Mouse (Mus musculus): ENCODE data around the gene Dcdc2a. TPM values are rescaled to one million over a fixed set of nuclear protein-coding genes. Genes with fewer than 3 reads are reported as not detected.

The Dcdc2a gene
- polyA plus RNA-seq, 1 experiment: 0.06 TPM

DNA sequence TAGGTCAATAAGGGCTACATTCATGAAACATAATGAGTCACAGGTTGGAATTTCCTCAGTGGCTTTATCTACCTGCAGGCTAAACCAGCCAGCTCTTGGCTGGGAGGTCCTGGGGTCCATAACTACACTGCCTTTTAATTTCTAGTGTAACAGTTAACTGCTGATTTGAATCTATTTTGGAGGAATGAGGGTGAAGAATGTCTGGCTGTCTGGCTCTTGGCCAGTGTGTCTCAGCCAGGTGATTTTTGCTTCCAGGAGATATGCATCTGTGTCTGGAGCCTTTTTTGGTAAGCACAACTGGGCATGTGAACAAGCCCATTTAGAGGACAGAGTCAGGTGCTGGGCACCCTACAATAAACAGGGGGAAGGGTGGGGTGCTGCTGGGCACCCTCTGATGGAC is 49.9 kb downstream of the Dcdc2a start:
- Histone ChIP-seq H3K27me3 (ENCODE audit: control insufficient read depth, insufficient read depth, low read length) (no peaks in the 10 kb centered on the region), H3K4me3 (ENCODE audit: extremely low read depth, insufficient read depth, insufficient read length) (no peak overlapping the region), H3K27ac (ENCODE audit: insufficient read depth, low read length) (no peak overlapping the region), H3K4me1 (ENCODE audit: control insufficient read depth, insufficient read depth, insufficient read length) (no peaks in the 10 kb centered on the region), H3K36me3 (ENCODE audit: control insufficient read depth, insufficient read depth, low read length) (no peaks in the 10 kb centered on the region)
- TF ChIP-seq CTCF (IDR thresholded peaks at IDR 0.05; ENCODE audit: extremely low read depth, insufficient read depth, insufficient read length, insufficient replicate concordance) (no peak), POLR2A (IDR thresholded peaks at IDR 0.05; ENCODE audit: low read depth, low read length) (no peak)
- no peak for DNase-seq (ENCODE audit: low read depth in 1 of 2, low spot score in 2 of 2)

DNA sequence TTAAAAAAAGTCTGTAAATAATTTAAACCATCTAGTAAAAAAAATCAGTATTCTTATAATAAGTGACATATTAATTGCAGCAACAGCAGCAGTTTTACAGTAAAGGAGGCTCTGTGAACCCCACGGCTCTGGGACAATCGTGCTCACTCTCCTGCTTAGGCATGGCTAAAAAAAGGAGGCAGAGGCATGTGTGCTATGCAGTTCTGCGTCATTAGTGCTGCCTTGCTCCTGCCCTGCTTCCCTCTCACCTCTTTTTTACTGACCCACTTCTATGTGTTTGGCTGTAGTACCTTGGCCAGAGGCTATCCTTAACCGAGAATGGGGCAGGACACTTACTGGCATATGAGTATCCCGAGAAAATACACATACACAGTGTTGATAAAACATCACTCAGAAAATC is 50.9 kb downstream of the Dcdc2a start:
- no peak overlapping the region for H3K27ac ChIP-seq (ENCODE audit: insufficient read depth, low read length)
- TF ChIP-seq CTCF (IDR thresholded peaks at IDR 0.05; ENCODE audit: extremely low read depth, insufficient read depth, insufficient read length, insufficient replicate concordance) (no peak), POLR2A (IDR thresholded peaks at IDR 0.05; ENCODE audit: low read depth, low read length) (no peak)
- H3K36me3 ChIP-seq (ENCODE audit: control insufficient read depth, insufficient read depth, low read length): no peaks in the 10 kb centered on the region
- H3K4me3 ChIP-seq (ENCODE audit: extremely low read depth, insufficient read depth, insufficient read length): no peak overlapping the region
- WGBS: 85% methylated on average over 5 of the region's 5 CpGs
- H3K4me1 ChIP-seq (ENCODE audit: control insufficient read depth, insufficient read depth, insufficient read length): no peaks in the 10 kb centered on the region
- no peaks in the 10 kb centered on the region for H3K27me3 ChIP-seq (ENCODE audit: control insufficient read depth, insufficient read depth, low read length)
- no peak for DNase-seq (ENCODE audit: low read depth in 1 of 2, low spot score in 2 of 2)

DNA sequence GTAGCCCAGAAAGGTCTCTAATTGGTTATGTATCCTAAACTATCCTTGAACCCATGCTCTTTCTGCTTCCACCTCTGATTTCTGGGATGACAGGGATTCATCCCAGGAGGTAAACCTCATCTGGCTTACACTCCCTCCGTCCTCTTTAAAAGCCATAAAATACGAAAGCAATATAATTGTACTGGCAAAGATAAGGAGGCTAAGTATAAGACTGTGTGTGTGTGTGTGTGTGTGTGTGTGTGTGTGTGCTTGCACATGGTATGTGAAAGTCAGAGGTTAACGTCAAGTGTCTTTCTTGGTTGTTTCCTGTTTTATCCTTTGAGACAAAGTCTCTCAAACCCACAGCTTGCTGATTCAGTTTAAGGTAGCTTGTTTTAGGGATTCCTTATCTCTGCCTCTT is 52.5 kb downstream of the Dcdc2a start:
- no peak for DNase-seq (ENCODE audit: low read depth in 1 of 2, low spot score in 2 of 2)
- H3K27me3 ChIP-seq (ENCODE audit: control insufficient read depth, insufficient read depth, low read length): no peaks in the 10 kb centered on the region
- no peaks in the 10 kb centered on the region for H3K4me1 ChIP-seq (ENCODE audit: control insufficient read depth, insufficient read depth, insufficient read length)
- no peak overlapping the region for H3K4me3 ChIP-seq (ENCODE audit: extremely low read depth, insufficient read depth, insufficient read length)
- no peaks in the 10 kb centered on the region for H3K36me3 ChIP-seq (ENCODE audit: control insufficient read depth, insufficient read depth, low read length)
- no peak overlapping the region for H3K27ac ChIP-seq (ENCODE audit: insufficient read depth, low read length)
- no peak for TF ChIP-seq CTCF (IDR thresholded peaks at IDR 0.05; ENCODE audit: extremely low read depth, insufficient read depth, insufficient read length, insufficient replicate concordance)
- no peak for TF ChIP-seq POLR2A (IDR thresholded peaks at IDR 0.05; ENCODE audit: low read depth, low read length)
- 61% methylated on average over 3 of the region's 3 CpGs for WGBS

- H3K4me1 ChIP-seq (ENCODE audit: control insufficient read depth, insufficient read depth, insufficient read length): no peaks in the 10 kb centered on the region; the same call in 1 of the 2 replicates
- TF ChIP-seq CTCF (IDR thresholded peaks at IDR 0.05; ENCODE audit: extremely low read depth, insufficient read depth, insufficient read length, insufficient replicate concordance) (no peak), POLR2A (IDR thresholded peaks at IDR 0.05; ENCODE audit: low read depth, low read length) (no peak)
- H3K27ac ChIP-seq (ENCODE audit: insufficient read depth, low read length): no peak overlapping the region
- H3K36me3 ChIP-seq (ENCODE audit: control insufficient read depth, insufficient read depth, low read length): no peaks in the 10 kb centered on the region
- no peak overlapping the region for H3K4me3 ChIP-seq (ENCODE audit: extremely low read depth, insufficient read depth, insufficient read length)
- DNase-seq (ENCODE audit: low read depth in 1 of 2, low spot score in 2 of 2): no peak
- H3K27me3 ChIP-seq (ENCODE audit: control insufficient read depth, insufficient read depth, low read length): no peaks in the 10 kb centered on the region
- 78% methylated on average over 5 of the region's 5 CpGs for WGBS
Measured at GRCm38 (mm10) chr13:25110592-25111095, 54.8 kb downstream of the Dcdc2a start.

GRCm38 (mm10) chr13:25115429-25115881 is 59.7 kb downstream of the Dcdc2a start:
- H3K27me3 ChIP-seq (ENCODE audit: control insufficient read depth, insufficient read depth, low read length): no peaks in the 10 kb centered on the region
- H3K36me3 ChIP-seq (ENCODE audit: control insufficient read depth, insufficient read depth, low read length): no peaks in the 10 kb centered on the region
- TF ChIP-seq CTCF (IDR thresholded peaks at IDR 0.05; ENCODE audit: extremely low read depth, insufficient read depth, insufficient read length, insufficient replicate concordance) (no peak), POLR2A (IDR thresholded peaks at IDR 0.05; ENCODE audit: low read depth, low read length) (no peak)
- no peak for DNase-seq (ENCODE audit: low read depth in 1 of 2, low spot score in 2 of 2)
- WGBS: 38% methylated on average over 12 of the region's 12 CpGs
- no peaks in the 10 kb centered on the region; the same call in 1 of the 2 replicates for H3K4me1 ChIP-seq (ENCODE audit: control insufficient read depth, insufficient read depth, insufficient read length)
- H3K27ac ChIP-seq (ENCODE audit: insufficient read depth, low read length): no peak overlapping the region
- H3K4me3 ChIP-seq (ENCODE audit: extremely low read depth, insufficient read depth, insufficient read length): peak overlapping the region; percentile 12; the same call in 1 of the 2 replicates

DNA sequence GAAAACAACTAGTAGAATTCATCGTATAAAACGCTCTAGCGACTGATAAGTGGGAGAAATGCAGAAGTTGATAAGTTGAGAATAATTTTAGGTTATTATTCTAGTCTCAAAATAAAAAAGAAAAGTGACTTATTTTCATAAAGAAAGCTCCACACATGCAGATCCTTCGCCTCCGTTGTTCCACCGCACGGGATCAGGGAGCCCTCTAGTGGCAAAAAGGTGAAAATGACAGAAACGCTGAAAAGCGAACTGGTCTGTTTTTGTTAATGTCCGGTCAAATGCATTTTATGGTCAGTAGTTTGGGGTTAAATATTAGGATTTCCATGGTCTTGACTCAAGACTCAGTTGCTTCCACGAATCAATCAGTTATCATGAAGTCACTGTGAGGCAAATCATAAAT is 60.2 kb downstream of the Dcdc2a start:
- 0 out of 2 replicates have a peak, but pooled peaks cover 2% of the 10 kb centered on the region for H3K27me3 ChIP-seq (ENCODE audit: control insufficient read depth, insufficient read depth, low read length)
- TF ChIP-seq POLR2A (IDR thresholded peaks at IDR 0.05; ENCODE audit: low read depth, low read length) (no peak; the same call in 1 of the 2 replicates), CTCF (IDR thresholded peaks at IDR 0.05; ENCODE audit: extremely low read depth, insufficient read depth, insufficient read length, insufficient replicate concordance) (peak; percentile 77; the same call in 1 of the 2 replicates)
- H3K4me1 ChIP-seq (ENCODE audit: control insufficient read depth, insufficient read depth, insufficient read length): no peaks in the 10 kb centered on the region; the same call in 1 of the 2 replicates
- DNase-seq (ENCODE audit: low read depth in 1 of 2, low spot score in 2 of 2): peak in 1 of 2 experiments; percentile 9
- no peak overlapping the region for H3K4me3 ChIP-seq (ENCODE audit: extremely low read depth, insufficient read depth, insufficient read length)
- no peaks in the 10 kb centered on the region for H3K36me3 ChIP-seq (ENCODE audit: control insufficient read depth, insufficient read depth, low read length)
- H3K27ac ChIP-seq (ENCODE audit: insufficient read depth, low read length): no peak overlapping the region
- 5% methylated on average over 11 of the region's 11 CpGs for WGBS

GRCm38 (mm10) chr13:25122740-25123335 is 67.0 kb downstream of the Dcdc2a start:
- H3K4me1 ChIP-seq (ENCODE audit: control insufficient read depth, insufficient read depth, insufficient read length): no peaks in the 10 kb centered on the region
- 0 out of 2 replicates have a peak, but pooled peaks cover 2% of the 10 kb centered on the region for H3K27me3 ChIP-seq (ENCODE audit: control insufficient read depth, insufficient read depth, low read length)
- H3K27ac ChIP-seq (ENCODE audit: insufficient read depth, low read length): no peak overlapping the region
- no peak for TF ChIP-seq CTCF (IDR thresholded peaks at IDR 0.05; ENCODE audit: extremely low read depth, insufficient read depth, insufficient read length, insufficient replicate concordance)
- TF ChIP-seq POLR2A (IDR thresholded peaks at IDR 0.05; ENCODE audit: low read depth, low read length): no peak
- H3K4me3 ChIP-seq (ENCODE audit: extremely low read depth, insufficient read depth, insufficient read length): no peak overlapping the region
- no peak for DNase-seq (ENCODE audit: low read depth in 1 of 2, low spot score in 2 of 2)
- no peaks in the 10 kb centered on the region for H3K36me3 ChIP-seq (ENCODE audit: control insufficient read depth, insufficient read depth, low read length)
- WGBS: 83% methylated on average over 8 of the region's 8 CpGs

All from spleen, adult 2 months (tissue).